Mouse (Mus musculus) urinary bladder, postnatal 14 days (tissue): ENCODE measurements at regions not wholly inside any gene's neighbourhood (a gene's known extent, or its start where the extent isn't known, plus 50 kb on each side); places are given as distances from the start of the nearest gene placed in this dataset.

Experiments used
- DNase-seq: peaks from one replicate; pipeline ENCODE4 v3.0.0; 2021; ENCODE audit warnings: low spot score

- no peak for DNase-seq
These were observed 166.6 kb upstream of the Hnrnpa3 start for GRCm38 (mm10) chr2:75492501-75492898.

- no peak for DNase-seq
These were observed 162.3 kb upstream of the Hnrnpa3 start for GRCm38 (mm10) chr2:75496606-75497240.

DNA sequence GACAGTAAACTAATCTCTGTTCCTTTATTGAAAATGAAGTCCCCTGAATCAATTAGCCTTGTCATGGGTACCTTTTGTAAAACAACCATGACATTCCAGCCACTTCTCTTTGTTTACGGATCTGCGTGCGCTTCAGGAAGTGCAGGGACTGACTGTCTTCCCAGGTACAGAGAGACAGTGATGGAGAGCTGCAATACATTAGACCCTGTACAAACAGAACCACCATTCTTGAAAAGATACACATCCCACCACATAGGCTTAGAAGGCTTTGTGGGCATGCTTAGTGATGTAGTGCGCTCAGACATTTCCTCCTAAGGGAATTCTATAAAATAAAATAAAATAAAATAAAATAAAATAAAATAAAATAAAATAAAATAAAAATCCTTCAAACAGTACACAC lies 148.8 kb upstream of the Hnrnpa3 start:
- no peak for DNase-seq

DNA sequence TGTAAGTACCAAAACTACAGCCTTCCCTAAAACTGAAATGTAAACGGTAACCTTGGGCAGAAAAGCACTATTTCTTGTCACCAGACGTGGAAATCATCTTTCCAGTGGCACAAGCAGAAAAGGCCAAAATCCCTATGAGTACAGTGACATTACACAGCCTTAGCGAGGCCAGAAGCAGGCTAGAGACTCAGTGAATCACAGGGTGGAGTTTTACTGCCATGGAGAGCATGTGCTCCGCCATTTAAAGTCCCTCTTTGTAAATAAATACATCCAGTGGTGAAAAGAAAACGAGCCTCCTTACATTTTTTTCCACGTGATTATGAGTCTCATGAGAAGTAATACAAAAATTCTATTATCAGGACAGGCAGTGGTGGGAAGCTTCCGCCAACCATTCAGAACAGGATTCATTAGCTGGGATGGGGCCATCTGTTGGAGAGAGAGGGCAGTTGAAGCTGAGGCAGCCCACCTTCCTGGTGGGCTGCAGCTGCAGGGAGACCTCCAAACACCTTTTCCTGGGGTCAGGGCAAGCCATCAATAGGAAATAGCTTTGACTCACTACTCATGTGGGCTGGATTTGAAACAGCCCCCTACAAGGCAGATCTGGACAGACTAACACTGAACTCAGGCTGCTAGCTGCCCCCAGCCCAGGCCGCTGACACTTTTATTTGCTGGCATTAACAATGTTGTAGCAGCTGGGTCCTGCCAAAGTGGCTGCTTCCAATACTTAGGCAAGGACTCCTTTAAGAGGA lies 146.5 kb upstream of the Hnrnpa3 start:
- DNase-seq = no peak

DNA sequence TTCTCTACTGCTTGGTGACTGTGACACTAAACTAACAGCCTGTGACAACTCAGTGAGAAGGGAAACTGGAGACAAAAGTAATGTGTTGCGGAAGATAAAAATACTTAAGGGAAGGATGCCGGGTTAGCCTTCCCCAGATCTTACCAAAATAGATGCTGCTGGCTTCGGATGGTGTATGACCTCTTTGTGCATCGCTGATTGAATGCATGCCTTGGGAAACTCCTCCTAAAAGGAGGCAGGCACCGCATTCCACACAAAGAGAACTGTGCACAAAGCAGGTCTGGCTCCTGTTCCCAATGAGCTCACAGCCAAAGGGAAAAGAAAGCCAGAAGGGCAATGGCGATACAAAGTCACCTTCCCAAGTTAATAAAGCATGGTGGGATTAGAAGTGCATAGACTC lies 144.9 kb upstream of the Hnrnpa3 start:
- DNase-seq = no peak

GRCm38 (mm10) chr2:75516223-75516622 lies 142.8 kb upstream of the Hnrnpa3 start:
- DNase-seq = no peak

GRCm38 (mm10) chr2:75517096-75517495 lies 142.0 kb upstream of the Hnrnpa3 start:
- DNase-seq = no peak

DNA sequence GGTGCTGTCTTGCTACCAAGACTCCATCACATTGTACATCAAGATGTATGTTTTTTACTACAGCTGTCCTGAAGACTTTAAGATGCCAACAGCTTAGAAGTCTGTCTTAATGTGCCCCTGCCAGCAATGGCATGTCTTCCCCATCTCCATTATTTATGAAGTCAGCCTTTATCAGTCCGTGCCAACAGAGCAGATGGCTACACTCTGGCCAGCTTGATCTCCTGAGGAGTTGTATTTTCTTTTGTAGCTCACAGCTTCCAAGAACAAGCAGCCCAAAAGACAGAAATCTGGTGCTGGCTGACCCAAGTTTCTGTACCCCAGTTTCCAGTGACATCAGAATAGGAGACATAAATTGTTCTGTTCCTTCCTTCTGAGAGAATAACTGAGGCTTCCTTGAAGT lies 140.5 kb upstream of the Hnrnpa3 start:
- no peak for DNase-seq

- no peak for DNase-seq
These were observed 133.5 kb upstream of the Hnrnpa3 start for GRCm38 (mm10) chr2:75525562-75525961.

DNA sequence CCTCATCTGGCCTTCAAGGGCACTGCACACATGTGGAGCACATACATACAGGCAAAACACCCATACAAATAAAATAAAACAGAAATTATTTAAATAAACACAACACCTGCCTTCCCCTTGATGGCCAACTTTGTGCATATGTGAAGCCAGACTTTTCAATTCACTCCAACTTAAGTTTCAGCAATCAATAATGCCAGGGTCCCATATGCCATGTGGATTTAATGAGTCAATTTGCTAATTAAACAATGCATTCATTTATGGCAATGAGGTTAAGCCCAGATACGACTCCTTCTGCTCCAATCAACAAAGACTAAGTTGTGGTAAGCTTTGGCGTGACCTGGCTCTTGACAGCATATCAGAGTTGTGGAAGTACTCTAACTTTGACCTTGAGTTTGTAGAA lies 130.4 kb upstream of the Hnrnpa3 start:
- no peak for DNase-seq

GRCm38 (mm10) chr2:75538114-75538513 lies 120.9 kb upstream of the Hnrnpa3 start:
- no peak for DNase-seq

- DNase-seq = no peak
These were observed 119.3 kb upstream of the Hnrnpa3 start for GRCm38 (mm10) chr2:75539726-75540125.

DNA sequence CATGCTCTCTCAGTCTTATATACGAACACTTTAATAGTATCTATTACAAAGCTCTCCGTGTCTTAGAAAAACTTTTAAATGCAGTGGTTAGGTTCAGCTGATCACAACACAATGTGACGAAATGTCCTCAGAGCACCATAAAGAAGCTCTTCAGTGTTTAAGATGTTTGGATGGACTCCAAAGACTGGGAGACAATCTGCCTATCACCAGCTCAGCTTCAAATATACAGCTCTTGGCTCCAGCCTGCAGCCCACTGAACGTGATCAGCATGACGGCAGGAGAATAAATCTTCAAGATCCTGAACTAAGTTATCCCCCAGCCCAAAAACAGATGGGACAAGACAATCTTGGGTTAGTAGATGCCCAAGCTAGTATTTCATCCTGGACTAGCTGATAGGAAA lies 116.7 kb upstream of the Hnrnpa3 start:
- DNase-seq = no peak

DNA sequence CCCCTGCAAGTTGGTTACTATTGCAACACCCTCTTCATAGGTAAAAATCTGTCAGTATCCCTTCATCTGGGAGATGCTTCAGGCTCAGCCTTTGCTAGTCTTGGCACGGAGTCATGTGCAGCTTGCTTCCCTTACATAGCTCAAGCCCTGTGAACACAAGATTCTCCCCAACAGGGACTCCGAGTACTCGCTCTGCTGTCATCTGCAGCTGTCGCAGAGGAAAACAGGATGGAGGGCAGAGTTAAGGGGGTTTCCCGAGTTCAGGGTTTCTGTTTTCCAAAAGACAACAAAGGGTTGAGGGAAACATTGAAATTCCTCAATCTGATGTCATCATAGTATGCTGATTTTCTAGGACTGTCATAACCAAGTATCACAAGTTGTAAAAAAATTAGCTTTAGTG lies 116.3 kb upstream of the Hnrnpa3 start:
- DNase-seq = no peak

- no peak for DNase-seq
These were observed 113.1 kb upstream of the Hnrnpa3 start for GRCm38 (mm10) chr2:75545971-75546370.

DNA sequence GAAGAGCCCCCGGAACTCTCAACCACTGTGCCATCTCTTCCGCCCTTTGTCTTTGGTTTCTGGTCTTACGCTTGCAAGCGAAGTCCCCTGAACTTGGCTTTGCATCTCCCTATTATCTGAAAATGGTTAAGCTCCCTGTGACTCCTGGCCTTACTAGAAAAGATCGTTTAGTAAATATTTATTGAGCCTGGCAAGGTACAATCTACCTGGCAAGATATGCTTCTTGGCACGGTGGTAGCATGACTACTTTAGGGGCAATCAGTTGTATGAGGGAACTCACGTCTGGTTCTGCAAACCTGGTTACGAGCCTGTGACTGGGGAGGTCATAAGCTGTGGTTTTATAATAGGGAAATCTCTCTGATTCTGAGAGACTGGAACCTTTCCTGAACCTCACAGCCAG lies 103.4 kb upstream of the Hnrnpa3 start:
- no peak for DNase-seq

- no peak for DNase-seq
These were observed 102.3 kb upstream of the Hnrnpa3 start for GRCm38 (mm10) chr2:75556744-75557143.

GRCm38 (mm10) chr2:75557392-75557791 lies 101.7 kb upstream of the Hnrnpa3 start:
- no peak for DNase-seq

DNA sequence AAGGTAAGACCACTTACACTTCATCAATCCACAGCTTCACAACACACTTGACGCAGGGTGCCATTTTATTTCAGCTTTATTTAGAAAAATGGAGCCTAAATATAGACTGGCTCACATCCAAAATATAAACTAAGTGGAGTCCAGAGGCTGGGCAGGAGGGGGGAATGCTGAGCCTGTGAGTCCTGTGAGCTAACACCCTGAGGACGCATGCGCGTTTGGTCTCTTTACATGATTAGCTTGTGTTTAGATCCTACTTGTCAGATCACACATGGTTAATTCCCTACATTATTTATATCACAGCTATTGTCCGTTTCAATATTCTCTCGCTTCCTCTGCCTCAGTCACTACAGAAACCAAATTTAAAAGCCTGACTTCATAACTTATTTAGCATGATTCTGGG lies 99.1 kb upstream of the Hnrnpa3 start:
- DNase-seq = no peak

DNA sequence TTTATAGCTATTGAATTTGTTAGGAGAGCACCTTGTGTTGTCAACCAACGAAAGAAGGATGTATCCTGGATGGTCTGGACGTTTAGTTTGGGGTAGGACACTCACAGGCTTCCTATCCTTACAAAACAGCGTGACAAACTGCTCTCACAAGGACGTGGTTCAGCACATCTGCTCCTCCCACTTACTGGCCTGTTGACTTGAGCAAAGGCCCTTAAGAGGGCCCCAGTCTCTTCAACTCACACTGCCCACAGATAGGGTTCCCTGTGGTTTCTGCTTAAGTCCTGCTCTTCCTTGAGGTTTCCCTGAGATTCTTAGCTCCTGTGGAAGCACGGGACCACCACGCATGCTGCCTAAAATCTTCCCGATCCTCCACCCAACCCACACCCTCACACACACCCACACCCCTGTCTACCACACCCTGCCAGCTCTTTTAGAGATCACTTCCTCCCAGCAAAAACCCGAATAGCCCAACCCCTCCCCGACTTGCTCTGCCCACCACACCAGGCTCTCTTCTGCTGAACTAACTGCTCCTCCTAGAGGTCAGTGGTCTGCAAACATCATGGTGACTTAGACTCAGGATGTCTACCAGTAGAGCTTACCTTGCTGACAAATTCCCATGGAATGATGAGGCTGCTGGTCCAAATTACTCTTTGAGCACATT lies 95.7 kb upstream of the Hnrnpa3 start:
- DNase-seq = no peak

DNA sequence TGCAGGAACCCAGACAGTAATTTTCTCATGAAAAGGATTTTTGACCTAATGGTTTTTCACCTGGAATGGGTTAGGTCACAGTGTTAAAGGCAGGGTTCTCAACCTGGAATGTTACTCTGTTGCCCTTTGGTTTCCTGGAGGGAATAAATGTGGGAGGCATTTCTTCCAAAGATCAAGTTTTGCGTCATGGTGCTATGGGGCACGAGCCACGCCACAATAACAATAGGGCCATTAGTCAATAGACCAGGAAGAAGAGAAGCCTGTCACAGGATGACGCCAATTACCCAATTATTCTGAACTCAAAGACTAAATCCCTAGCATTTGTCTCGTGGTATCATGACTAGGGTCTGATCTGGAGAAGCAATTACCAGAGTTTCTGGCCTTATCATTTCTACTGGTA lies 94.3 kb upstream of the Hnrnpa3 start:
- DNase-seq = no peak

DNA sequence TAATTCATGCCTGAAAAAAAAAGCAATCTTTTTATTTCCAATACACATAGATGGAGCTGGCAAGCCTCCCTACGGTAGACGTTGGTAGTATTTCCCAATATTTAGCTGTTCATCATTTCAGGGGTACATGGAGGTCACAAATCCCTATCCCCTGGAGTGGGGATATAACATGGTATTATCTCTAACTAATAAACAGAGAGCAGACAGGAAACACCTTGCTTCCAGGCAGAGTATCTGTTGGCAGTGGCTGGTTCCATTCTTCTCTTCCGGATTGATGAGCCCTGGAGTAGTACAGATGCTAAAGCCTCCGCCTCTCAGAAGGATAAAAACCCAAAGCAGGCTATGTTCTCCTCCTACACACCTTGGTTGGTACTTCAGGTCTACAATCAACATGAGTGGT lies 91.9 kb upstream of the Hnrnpa3 start:
- DNase-seq = no peak

GRCm38 (mm10) chr2:75569756-75570155 lies 89.3 kb upstream of the Hnrnpa3 start:
- no peak for DNase-seq
